Mouse (Mus musculus): ENCODE results near the gene Pde6d. TPM values are rescaled to one million over a fixed set of nuclear protein-coding genes. Genes with fewer than 3 reads are reported as not detected.
"Not testable (repeated sequence)": the region's sequence is repeated elsewhere in the genome, so short reads cannot be mapped to it uniquely, and the experiment has no call there.

The Pde6d gene
- polyA plus RNA-seq, 1 experiment from 2014 or later = 115 TPM

- peak overlapping the region; percentile 46; the same call in 1 of the 2 replicates for H3K27ac ChIP-seq (replicated peaks)
- 28% methylated on average over 6 of the region's 7 CpGs for WGBS
- no peaks in the 10 kb centered on the region for H3K27me3 ChIP-seq
- H3K9ac ChIP-seq = no peak overlapping the region
- no peak overlapping the region for H3K4me3 ChIP-seq
- H3K4me1 ChIP-seq (replicated peaks) = peaks cover 22% of the 10 kb centered on the region
- ATAC-seq (ENCODE audit: low FRiP score, low read depth) = no peak
- no peaks in the 10 kb centered on the region for H3K36me3 ChIP-seq
- H3K4me2 ChIP-seq = no peak overlapping the region
- no peaks in the 10 kb centered on the region for H3K9me3 ChIP-seq
Measured at GRCm38 (mm10) chr1:86522286-86522871, 60.0 kb downstream of the Pde6d start.

DNA sequence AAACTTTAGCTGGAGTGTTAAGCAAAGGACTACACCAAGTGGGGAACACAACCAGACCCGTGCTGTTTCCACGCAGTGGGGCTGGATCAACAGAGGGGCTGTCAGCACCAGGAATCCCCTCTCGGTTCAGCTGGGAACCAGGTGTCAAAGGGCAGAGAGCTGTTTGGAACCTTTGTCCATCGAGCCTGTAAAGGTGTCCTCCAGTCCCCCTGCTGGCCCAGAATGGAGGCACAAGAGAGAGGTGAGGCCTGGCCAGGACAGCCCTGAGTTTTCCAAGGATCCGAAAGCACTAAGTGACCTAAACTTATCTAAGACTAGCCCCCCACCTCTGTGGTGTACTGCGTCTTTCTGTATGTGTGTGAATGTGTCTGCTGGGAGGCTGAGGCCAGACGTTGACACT is 62.1 kb downstream of the Pde6d start:
- no peak overlapping the region for H3K4me2 ChIP-seq
- no peaks in the 10 kb centered on the region for H3K9me3 ChIP-seq
- H3K9ac ChIP-seq = no peak overlapping the region
- H3K4me1 ChIP-seq (replicated peaks) = peaks cover 22% of the 10 kb centered on the region
- no peaks in the 10 kb centered on the region for H3K36me3 ChIP-seq
- no peak overlapping the region for H3K27ac ChIP-seq (replicated peaks)
- ATAC-seq (ENCODE audit: low FRiP score, low read depth) = no peak
- no peaks in the 10 kb centered on the region for H3K27me3 ChIP-seq
- 43% methylated on average over 7 of the region's 7 CpGs for WGBS
- H3K4me3 ChIP-seq = no peak overlapping the region

DNA sequence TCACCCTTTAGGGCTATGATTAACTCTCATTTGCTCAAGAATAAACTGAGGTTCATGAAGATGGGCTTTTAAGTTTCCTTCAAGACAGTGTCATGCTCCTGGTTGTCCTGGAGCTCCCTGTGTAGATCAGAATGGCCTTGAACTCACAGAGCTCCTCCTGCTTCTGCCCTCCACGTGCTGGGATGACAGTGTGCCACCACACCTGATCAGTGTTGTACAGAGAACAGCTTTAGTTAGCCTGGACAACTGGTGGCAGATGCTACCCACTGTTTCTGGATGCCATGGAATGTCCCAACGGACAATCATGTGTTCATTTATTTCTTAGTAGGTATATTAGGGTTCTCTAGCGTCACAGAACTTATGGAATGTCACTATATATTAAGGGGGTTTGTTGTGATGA is 65.4 kb downstream of the Pde6d start:
- Histone ChIP-seq H3K36me3 (no peaks in the 10 kb centered on the region), H3K4me2 (no peak overlapping the region), H3K27me3 (no peaks in the 10 kb centered on the region), H3K27ac (replicated peaks) (no peak overlapping the region), H3K9me3 (no peaks in the 10 kb centered on the region), H3K4me3 (no peak overlapping the region), H3K9ac (no peak overlapping the region), H3K4me1 (replicated peaks) (peaks cover 3% of the 10 kb centered on the region; the same call in 1 of the 2 replicates)
- WGBS = 74% methylated on average over 3 of the region's 3 CpGs
- no peak for ATAC-seq (ENCODE audit: low FRiP score, low read depth)

DNA sequence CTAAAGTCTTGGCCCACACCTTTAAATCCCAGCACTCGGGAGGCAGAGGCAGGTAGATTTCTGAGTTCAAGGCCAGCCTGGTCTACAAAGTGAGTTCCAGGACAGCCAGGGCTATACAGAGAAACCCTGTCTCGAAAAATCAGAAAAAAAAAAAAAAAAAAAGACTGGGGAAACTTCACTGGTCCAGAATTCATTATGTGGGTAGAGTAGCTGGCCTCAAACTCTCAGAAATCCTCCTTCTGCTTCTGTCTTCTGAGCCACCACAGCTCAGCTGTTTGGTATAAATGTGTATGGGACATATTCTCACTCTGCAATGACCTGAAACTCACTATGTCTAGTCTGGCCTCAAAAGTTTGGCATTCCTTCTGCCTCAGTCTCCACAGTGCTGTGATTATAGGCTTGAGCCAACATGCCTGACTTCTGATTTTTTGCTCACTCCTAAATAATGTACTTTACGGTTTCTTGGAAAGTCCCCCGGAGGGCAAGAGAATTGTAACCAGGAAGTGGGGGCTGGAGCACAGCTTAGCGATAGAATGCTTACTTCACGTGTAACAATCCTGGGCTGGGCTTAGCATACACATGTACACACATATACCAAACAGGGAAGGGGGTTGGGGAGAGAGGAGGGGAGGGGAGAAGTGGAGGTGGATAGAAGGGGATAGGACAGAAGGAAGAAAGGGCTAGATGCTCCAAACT is 66.6 kb downstream of the Pde6d start:
- H3K4me3 ChIP-seq = no peak overlapping the region
- no peaks in the 10 kb centered on the region for H3K9me3 ChIP-seq
- ATAC-seq (ENCODE audit: low FRiP score, low read depth) = no peak
- no peaks in the 10 kb centered on the region for H3K36me3 ChIP-seq
- H3K27ac ChIP-seq (replicated peaks) = no peak overlapping the region
- peaks cover 9% of the 10 kb centered on the region; the same call in 1 of the 2 replicates for H3K4me1 ChIP-seq (replicated peaks)
- no peaks in the 10 kb centered on the region for H3K27me3 ChIP-seq
- H3K4me2 ChIP-seq = no peak overlapping the region
- no peak overlapping the region for H3K9ac ChIP-seq
- 76% methylated on average over 6 of the region's 6 CpGs for WGBS

- H3K36me3 ChIP-seq; H3K9ac ChIP-seq; H3K27me3 ChIP-seq; ATAC-seq (ENCODE audit: low FRiP score, low read depth); H3K27ac ChIP-seq (replicated peaks); H3K4me3 ChIP-seq; H3K9me3 ChIP-seq; H3K4me2 ChIP-seq: not testable (repeated sequence)
- H3K4me1 ChIP-seq (replicated peaks) = peaks cover 17% of the 10 kb centered on the region
- 86% methylated on average over 1 of the region's 1 CpGs for WGBS
Measured at GRCm38 (mm10) chr1:86513031-86513430, 69.4 kb downstream of the Pde6d start.

GRCm38 (mm10) chr1:86512154-86512720 is 70.2 kb downstream of the Pde6d start:
- peaks cover 17% of the 10 kb centered on the region for H3K4me1 ChIP-seq (replicated peaks)
- no peaks in the 10 kb centered on the region for H3K9me3 ChIP-seq
- H3K4me3 ChIP-seq = no peak overlapping the region
- no peak overlapping the region for H3K9ac ChIP-seq
- no peak for ATAC-seq (ENCODE audit: low FRiP score, low read depth)
- H3K27ac ChIP-seq (replicated peaks) = no peak overlapping the region
- 82% methylated on average over 4 of the region's 4 CpGs for WGBS
- no peaks in the 10 kb centered on the region for H3K27me3 ChIP-seq
- no peak overlapping the region for H3K4me2 ChIP-seq
- no peaks in the 10 kb centered on the region for H3K36me3 ChIP-seq

DNA sequence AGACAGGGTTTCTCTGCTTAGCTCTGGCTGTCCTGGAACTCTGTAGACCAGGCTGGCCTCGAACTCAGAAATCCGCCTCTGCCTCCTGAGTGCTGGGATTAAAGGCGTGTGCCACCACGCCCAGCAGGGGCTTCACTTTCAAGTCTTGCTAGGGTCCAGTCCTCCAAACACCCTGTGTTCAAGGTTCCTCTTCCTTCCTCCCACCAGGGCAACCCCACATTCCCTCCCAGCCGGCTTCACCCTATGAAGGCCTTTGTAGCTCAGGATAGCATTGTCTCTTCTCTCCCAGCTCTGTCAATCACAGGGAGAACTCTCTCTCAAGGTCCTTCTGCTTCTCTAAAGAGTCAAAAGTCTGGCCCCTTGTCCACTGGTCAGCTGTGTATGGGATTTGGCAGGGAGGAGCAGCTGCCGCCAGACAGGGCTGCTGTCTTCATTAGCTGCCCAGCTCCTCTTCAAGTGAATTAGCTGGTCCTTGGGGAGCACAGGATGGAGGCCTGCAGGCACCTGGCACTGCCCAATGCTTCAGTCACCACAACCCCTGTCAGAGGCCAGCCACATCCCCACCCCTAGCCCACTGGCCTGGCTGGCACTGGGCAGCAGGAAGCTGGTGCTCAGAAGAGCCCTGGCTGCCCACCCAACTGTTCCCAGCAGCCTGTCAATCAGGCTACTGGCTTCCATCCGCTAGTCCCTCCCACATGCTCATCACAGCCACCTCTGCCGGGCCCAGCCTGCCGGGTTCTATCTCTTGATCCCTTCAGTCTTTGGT is 71.6 kb downstream of the Pde6d start:
- H3K27ac ChIP-seq (replicated peaks) = 0 out of 2 replicates have a peak overlapping the region, but pooled peaks have one; percentile 11
- WGBS = 38% methylated on average over 9 of the region's 9 CpGs
- no peaks in the 10 kb centered on the region for H3K27me3 ChIP-seq
- H3K4me3 ChIP-seq = no peak overlapping the region
- peak; percentile 44; the same call in 1 of the 2 replicates for ATAC-seq (ENCODE audit: low FRiP score, low read depth)
- no peaks in the 10 kb centered on the region for H3K9me3 ChIP-seq
- no peak overlapping the region for H3K4me2 ChIP-seq
- no peak overlapping the region for H3K9ac ChIP-seq
- H3K36me3 ChIP-seq = no peaks in the 10 kb centered on the region
- peaks cover 27% of the 10 kb centered on the region for H3K4me1 ChIP-seq (replicated peaks)

- Histone ChIP-seq H3K9ac (no peak overlapping the region), H3K4me3 (no peak overlapping the region), H3K9me3 (no peaks in the 10 kb centered on the region), H3K4me1 (replicated peaks) (peaks cover 33% of the 10 kb centered on the region), H3K27ac (replicated peaks) (no peak overlapping the region), H3K27me3 (no peaks in the 10 kb centered on the region), H3K36me3 (no peaks in the 10 kb centered on the region), H3K4me2 (no peak overlapping the region)
- WGBS = 75% methylated on average over 1 of the region's 1 CpGs
- ATAC-seq (ENCODE audit: low FRiP score, low read depth) = no peak
Measured at GRCm38 (mm10) chr1:86510266-86510665, 72.2 kb downstream of the Pde6d start.

- Histone ChIP-seq H3K4me3 (no peak overlapping the region), H3K27me3 (no peaks in the 10 kb centered on the region), H3K4me2 (no peak overlapping the region), H3K27ac (replicated peaks) (no peak overlapping the region), H3K4me1 (replicated peaks) (peaks cover 41% of the 10 kb centered on the region), H3K9me3 (no peaks in the 10 kb centered on the region), H3K9ac (no peak overlapping the region), H3K36me3 (no peaks in the 10 kb centered on the region)
- 6% methylated on average over 7 of the region's 7 CpGs for WGBS
- 0 out of 2 replicates have a peak, but pooled peaks have one; percentile 5 for ATAC-seq (ENCODE audit: low FRiP score, low read depth)
Measured at GRCm38 (mm10) chr1:86509410-86509809, 73.0 kb downstream of the Pde6d start.

GRCm38 (mm10) chr1:86507866-86508265 is 74.6 kb downstream of the Pde6d start:
- H3K27me3 ChIP-seq = no peaks in the 10 kb centered on the region
- H3K4me2 ChIP-seq = no peak overlapping the region
- ATAC-seq (ENCODE audit: low FRiP score, low read depth) = no peak
- 90% methylated on average over 5 of the region's 5 CpGs for WGBS
- H3K36me3 ChIP-seq = no peaks in the 10 kb centered on the region
- H3K9ac ChIP-seq = no peak overlapping the region
- H3K9me3 ChIP-seq = no peaks in the 10 kb centered on the region
- H3K27ac ChIP-seq (replicated peaks) = no peak overlapping the region
- peaks cover 53% of the 10 kb centered on the region for H3K4me1 ChIP-seq (replicated peaks)
- no peak overlapping the region for H3K4me3 ChIP-seq

DNA sequence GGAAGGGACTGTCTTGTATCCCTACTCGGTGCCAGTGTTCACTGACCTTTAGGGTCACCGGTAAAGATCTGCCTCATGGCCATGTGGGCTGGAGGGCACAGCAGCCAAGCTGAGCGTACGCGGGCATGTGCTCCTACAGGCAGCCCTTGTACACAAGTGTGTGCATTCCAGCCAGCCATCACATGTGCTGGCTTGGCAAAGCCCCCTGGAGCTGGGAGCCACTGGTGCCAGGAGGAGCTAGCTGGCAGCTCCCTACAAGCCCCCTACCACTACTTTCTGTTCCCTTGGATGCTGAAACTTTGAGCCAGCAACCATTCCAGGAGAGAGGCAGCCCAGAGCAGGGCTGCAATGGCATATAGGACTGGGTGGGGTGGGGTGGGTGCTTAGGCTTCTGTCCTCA is 76.0 kb downstream of the Pde6d start:
- Histone ChIP-seq H3K4me2 (no peak overlapping the region), H3K4me3 (no peak overlapping the region), H3K9me3 (no peaks in the 10 kb centered on the region), H3K27ac (replicated peaks) (0 out of 2 replicates have a peak overlapping the region, but pooled peaks have one; percentile 6), H3K9ac (no peak overlapping the region), H3K27me3 (no peaks in the 10 kb centered on the region), H3K36me3 (no peaks in the 10 kb centered on the region), H3K4me1 (replicated peaks) (peaks cover 62% of the 10 kb centered on the region)
- WGBS = 56% methylated on average over 5 of the region's 5 CpGs
- no peak for ATAC-seq (ENCODE audit: low FRiP score, low read depth)

GRCm38 (mm10) chr1:86505461-86505860 is 77.0 kb downstream of the Pde6d start:
- H3K4me3 ChIP-seq = no peak overlapping the region
- H3K9ac ChIP-seq = 0 out of 2 replicates have a peak overlapping the region, but pooled peaks have one; percentile 69
- H3K4me1 ChIP-seq (replicated peaks) = peaks cover 60% of the 10 kb centered on the region
- no peaks in the 10 kb centered on the region for H3K9me3 ChIP-seq
- ATAC-seq (ENCODE audit: low FRiP score, low read depth) = no peak
- H3K4me2 ChIP-seq = peak overlapping the region; percentile 81
- 27% methylated on average over 1 of the region's 1 CpGs for WGBS
- H3K27ac ChIP-seq (replicated peaks) = peak overlapping the region; percentile 95
- no peaks in the 10 kb centered on the region for H3K36me3 ChIP-seq
- no peaks in the 10 kb centered on the region for H3K27me3 ChIP-seq
